Mouse (Mus musculus): ENCODE results near the gene Aldh3b3.

GRCm38 (mm10) chr19:3995505-3995904 is 37.1 kb downstream of the Aldh3b3 start:
- TF ChIP-seq POLR2A (IDR thresholded peaks at IDR 0.05; ENCODE audit: insufficient read depth, low read length) (no peak), CTCF (IDR thresholded peaks at IDR 0.05; ENCODE audit: low read depth, low read length) (no peak)
